Mouse (Mus musculus): ENCODE data around the gene Tpra1.
A peak's percentile ranks its signal among the peaks of the same experiment; 100 is the strongest.

Tpra1 gene

GRCm38 (mm10) chr6:88901947-88902820 is at the start of gene Tpra1:
TSS of gene Tpra1 (plus strand) at chr6:88902251.
- DNase-seq, result peak; percentile 92 to 96

GRCm38 (mm10) chr6:88854509-88854908 is 47.5 kb upstream of the Tpra1 start:
- DNase-seq, result no peak

GRCm38 (mm10) chr6:88855636-88856035 is 46.4 kb upstream of the Tpra1 start:
- no peak for DNase-seq

- no peak for DNase-seq
Measured at GRCm38 (mm10) chr6:88857249-88857648, 44.8 kb upstream of the Tpra1 start.

DNA sequence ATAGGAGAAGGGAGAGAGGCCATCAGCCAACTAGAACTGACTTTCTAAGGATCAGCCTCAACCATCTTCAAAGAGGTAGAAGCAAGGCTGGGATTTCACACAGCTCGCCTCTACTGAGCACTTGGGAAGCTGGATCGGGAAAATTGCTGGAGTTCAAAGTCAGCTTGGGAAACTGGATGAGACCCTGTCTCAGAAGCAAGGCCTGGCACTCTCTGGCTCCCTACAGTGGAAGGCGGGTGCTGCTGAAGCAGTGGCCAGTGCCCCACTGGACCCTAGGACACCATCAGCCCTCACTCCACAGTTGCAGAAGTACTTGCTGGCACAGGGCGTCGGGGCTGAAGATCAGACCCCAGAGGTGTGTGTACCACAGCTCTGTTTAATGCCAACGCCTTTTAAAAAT is 44.2 kb upstream of the Tpra1 start:
- DNase-seq, result no peak

- no peak for DNase-seq
Measured at GRCm38 (mm10) chr6:88858341-88858740, 43.7 kb upstream of the Tpra1 start.

- peak in 1 of 2 experiments; percentile 28 for DNase-seq
Measured at GRCm38 (mm10) chr6:88860914-88861313, 41.1 kb upstream of the Tpra1 start.

DNA sequence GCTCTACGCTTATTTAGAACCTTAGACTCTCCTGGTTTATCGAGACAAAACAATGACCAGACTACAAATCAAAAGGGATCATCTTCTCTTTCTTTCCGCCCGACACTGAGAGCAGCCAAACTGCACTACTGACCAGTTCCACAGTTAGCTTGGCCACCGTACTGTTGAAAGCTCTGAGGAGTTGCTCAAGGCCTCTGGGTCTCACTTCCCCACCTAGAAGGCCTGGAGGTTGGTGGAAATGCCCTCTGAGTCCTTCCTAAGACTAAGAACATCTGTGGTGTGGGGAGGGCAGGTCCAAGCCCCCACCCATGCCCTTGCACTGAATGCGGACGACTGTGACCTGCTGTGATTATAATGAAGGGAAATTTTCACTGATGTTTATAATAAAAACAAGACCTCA is 36.3 kb upstream of the Tpra1 start:
- DNase-seq, result no peak

DNA sequence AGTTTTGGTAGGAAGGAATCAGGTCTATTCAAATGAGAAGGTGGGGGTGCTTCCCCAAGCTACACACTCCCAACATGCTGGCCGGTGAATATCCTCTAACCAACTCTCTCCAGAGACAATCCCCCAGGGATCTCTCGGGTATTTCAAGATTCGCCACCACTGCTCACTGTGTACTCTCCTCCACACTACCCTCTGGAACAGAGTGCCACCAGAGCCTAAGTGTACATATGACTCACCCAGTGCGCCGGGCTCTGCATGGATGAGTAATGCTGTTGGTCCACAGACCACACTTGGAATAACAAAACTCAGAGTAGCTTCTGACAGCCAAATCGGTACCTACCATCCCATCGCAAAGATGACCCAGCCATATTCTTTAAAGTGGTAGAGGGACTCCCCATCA is 32.6 kb upstream of the Tpra1 start:
- no peak for DNase-seq

DNA sequence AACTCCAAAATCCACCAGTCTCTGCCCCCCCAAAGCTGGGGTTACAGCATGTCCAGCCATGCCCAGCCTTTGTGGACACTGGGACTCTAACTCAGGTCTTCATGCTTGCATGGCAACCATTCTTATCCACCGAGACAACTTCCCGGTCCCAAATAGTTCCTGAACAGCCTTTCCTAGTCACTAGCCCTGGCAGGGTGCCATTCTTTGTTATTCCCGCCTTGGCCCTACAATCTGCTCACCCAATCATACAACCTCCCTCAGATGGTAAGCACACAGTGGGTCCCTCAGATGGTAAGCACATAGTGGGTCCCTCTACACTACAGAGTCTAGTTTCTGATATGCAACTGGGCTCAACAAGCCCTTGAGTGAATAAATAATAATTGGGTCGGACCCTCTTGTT is 31.5 kb upstream of the Tpra1 start:
- no peak for DNase-seq

- no peak for DNase-seq
Measured at GRCm38 (mm10) chr6:88871546-88871945, 30.5 kb upstream of the Tpra1 start.

GRCm38 (mm10) chr6:88872811-88873210 is 29.2 kb upstream of the Tpra1 start:
- DNase-seq, result peak; percentile 41 to 64

- peak in 1 of 2 experiments; percentile 48 for DNase-seq
Measured at GRCm38 (mm10) chr6:88873965-88874867, 27.8 kb upstream of the Tpra1 start.

DNA sequence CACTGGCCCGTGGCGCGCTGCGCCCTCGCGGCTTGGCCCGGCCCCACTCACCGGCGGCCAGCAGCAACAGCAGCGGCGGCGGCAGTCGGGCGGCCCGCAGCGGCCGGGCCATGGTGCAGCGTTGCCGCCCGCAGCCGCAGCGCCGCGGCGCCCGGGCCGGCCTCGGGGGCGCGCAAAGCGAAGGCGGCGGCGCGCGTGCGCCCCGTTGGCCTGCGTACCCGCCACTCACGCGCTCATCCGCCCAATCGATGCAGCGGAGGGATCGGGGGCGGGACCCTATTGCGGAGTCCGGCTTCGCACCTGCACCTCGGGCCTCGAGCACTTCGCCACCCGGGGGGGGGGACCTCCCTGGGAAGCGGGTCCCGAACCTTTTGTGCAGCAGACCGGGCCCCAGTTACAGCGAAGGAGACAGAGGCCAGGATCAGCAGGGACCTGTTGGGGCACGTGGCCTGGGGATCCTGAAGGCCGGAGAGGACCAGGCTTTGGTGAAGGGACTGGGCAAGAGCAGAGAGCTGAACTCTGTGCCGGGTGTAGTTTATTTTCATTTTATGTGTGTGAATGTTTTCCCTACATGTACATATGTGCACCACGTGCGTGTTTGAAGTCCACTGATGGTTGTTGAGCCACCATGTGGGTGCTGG is 27.1 kb upstream of the Tpra1 start, which contains the start of gene Podxl2:
Gene Podxl2, minus strand, starts transcription at position 177 of the 641 bp plus-strand sequence.
- DNase-seq, result peak; percentile 74 to 82

DNA sequence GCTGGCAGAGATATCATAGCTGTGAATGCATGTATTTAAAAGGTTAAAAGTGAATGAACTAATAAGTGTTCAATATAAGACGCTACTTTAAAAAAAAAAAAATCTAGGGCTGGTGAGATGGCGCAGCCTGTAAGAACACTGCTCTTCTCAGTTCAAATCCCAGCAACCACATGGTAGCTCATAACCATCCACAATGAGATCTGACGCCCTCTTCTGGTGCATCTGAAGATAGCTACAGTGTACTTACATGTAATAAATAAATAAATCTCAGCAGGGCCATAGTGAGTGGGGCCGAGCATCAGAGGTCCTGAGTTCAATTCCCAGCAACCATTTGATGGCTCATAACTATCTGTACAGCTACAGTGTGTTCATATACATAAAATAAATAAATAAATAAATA is 22.6 kb upstream of the Tpra1 start:
- no peak for DNase-seq

GRCm38 (mm10) chr6:88881334-88881733 is 20.7 kb upstream of the Tpra1 start:
- DNase-seq, result no peak

DNA sequence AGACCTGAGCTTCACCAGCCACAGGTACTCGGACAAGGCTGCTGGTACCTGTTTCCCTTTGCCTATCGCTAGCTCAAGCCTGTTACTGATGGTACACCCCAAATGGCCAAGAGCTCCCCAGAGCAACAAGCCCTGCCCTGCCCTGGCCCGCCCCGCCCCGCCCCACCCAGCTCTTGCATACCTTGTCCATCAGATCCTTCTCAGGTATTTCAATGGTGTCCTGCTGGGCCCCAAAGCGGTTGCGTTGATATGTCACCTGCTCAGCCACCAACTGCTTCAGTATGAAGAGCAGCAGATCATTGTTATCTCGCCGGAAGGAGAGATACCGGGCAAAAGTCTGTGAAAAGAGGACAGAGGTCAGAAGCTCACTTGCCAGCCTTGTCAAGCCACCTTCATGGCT is 17.9 kb upstream of the Tpra1 start:
- DNase-seq, result no peak

GRCm38 (mm10) chr6:88884690-88885089 is 17.4 kb upstream of the Tpra1 start:
- no peak for DNase-seq

GRCm38 (mm10) chr6:88885644-88886416 is 16.2 kb upstream of the Tpra1 start:
- DNase-seq, result peak; percentile 50 to 60

GRCm38 (mm10) chr6:88886417-88886967 is 15.6 kb upstream of the Tpra1 start:
- peak; percentile 76 to 90 for DNase-seq

DNA sequence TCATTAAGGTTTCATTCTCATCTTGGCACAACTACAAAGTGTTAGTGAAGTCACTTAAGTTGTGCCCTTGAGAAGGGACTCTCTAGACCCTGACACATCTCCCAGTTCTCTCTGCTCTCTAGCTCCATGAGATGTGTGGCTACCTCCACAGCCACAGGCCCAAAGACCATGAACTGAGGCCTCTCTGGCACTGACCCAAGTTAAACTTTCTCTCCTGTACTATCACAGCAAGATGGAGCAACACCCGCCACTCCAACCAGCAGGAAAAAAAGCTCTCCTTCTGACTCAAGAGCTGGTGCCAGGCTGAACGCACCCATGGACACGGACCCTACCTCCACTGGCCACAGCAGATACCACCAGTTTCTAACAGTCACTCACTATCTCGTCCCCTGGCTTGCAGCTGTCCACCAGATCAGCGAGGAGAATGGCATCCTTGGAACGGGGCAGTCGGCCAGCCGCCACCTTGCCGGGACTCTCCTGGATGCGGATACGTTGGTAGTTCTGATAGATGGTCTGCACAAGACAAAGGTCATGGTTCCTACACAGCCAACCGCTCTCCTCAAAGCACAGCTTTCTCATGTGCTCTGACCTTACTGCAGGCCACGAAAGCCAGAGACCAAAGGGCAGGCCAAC is 12.5 kb upstream of the Tpra1 start:
- no peak for DNase-seq
